Mouse (Mus musculus): ENCODE measurements around the gene Imp4. TPM values are rescaled to one million over a fixed set of nuclear protein-coding genes. Genes with fewer than 3 reads are reported as not detected.
"Not testable (repeated sequence)": the region's sequence is repeated elsewhere in the genome, so short reads cannot be mapped to it uniquely, and the experiment has no call there.

Gene Imp4
- polyA plus RNA-seq, 1 experiment = 2.8 TPM

GRCm38 (mm10) chr1:34432776-34433481 is 6.7 kb upstream of the Imp4 start:
- peaks cover 40% of the 10 kb centered on the region for H3K9me3 ChIP-seq (ENCODE audit: control insufficient read depth, low read length)
- no peaks in the 10 kb centered on the region; the same call in 1 of the 2 replicates for H3K27me3 ChIP-seq (ENCODE audit: control insufficient read depth)
- H3K4me1 ChIP-seq (ENCODE audit: control insufficient read depth) = peaks cover 30% of the 10 kb centered on the region
- peak overlapping the region; percentile 52 for H3K4me3 ChIP-seq (replicated peaks)
- TF ChIP-seq GATA1 (IDR thresholded peaks at IDR 0.05; ENCODE audit: low read length) (no peak), TAL1 (IDR thresholded peaks at IDR 0.05; ENCODE audit: low read length) (no peak)
- peaks cover 5% of the 10 kb centered on the region for H3K36me3 ChIP-seq (ENCODE audit: control insufficient read depth)

- Histone ChIP-seq H3K4me1 (ENCODE audit: control insufficient read depth) (peaks cover 38% of the 10 kb centered on the region), H3K36me3 (ENCODE audit: control insufficient read depth) (peaks cover 5% of the 10 kb centered on the region), H3K9me3 (ENCODE audit: control insufficient read depth, low read length) (peaks cover 32% of the 10 kb centered on the region), H3K4me3 (replicated peaks) (peak overlapping the region; percentile 66), H3K27me3 (ENCODE audit: control insufficient read depth) (no peaks in the 10 kb centered on the region; the same call in 1 of the 2 replicates)
- TF ChIP-seq GATA1 (IDR thresholded peaks at IDR 0.05; ENCODE audit: low read length) (no peak), TAL1 (IDR thresholded peaks at IDR 0.05; ENCODE audit: low read length) (no peak)
These were observed 5.6 kb upstream of the Imp4 start for GRCm38 (mm10) chr1:34433891-34434521.

DNA sequence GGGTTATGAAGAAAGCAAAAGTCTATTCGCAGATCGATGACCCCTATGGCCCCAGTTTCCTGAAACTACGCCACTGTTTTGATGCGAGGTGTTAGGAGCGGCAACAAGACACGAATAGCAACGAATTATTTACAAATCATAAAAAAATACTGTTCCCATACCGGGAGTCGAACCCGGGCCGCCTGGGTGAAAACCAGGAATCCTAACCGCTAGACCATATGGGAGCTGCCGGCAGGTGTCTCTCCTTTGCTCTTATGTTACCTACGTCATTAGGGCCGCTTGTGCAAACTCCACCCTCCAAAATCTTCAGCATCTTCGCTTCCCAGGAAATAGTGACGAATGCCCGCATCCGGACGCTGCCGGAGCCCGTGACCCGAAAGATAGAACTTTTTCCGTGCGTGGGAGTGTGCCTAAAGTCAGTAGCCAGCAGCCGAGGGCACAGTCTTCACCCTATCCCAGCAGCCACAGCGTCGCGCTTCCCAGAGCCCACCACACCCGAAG is 4.9 kb upstream of the Imp4 start:
- TF ChIP-seq TAL1 (IDR thresholded peaks at IDR 0.05; ENCODE audit: low read length) = no peak
- TF ChIP-seq GATA1 (IDR thresholded peaks at IDR 0.05; ENCODE audit: low read length) = no peak
- H3K9me3 ChIP-seq (ENCODE audit: control insufficient read depth, low read length) = peaks cover 28% of the 10 kb centered on the region

GRCm38 (mm10) chr1:34435371-34436120 is 4.1 kb upstream of the Imp4 start:
- H3K4me1 ChIP-seq (ENCODE audit: control insufficient read depth) = peaks cover 47% of the 10 kb centered on the region
- peak overlapping the region; percentile 66 for H3K4me3 ChIP-seq (replicated peaks)
- peaks cover 5% of the 10 kb centered on the region for H3K36me3 ChIP-seq (ENCODE audit: control insufficient read depth)
- no peaks in the 10 kb centered on the region; the same call in 1 of the 2 replicates for H3K27me3 ChIP-seq (ENCODE audit: control insufficient read depth)
- no peak for TF ChIP-seq GATA1 (IDR thresholded peaks at IDR 0.05; ENCODE audit: low read length)
- no peak for TF ChIP-seq TAL1 (IDR thresholded peaks at IDR 0.05; ENCODE audit: low read length)
- H3K9me3 ChIP-seq (ENCODE audit: control insufficient read depth, low read length) = peaks cover 21% of the 10 kb centered on the region

More for the DNA sequence above, 4.9 kb upstream of the Imp4 start:
- Histone ChIP-seq H3K4me3 (replicated peaks) (peak overlapping the region; percentile 66), H3K4me1 (ENCODE audit: control insufficient read depth) (peaks cover 40% of the 10 kb centered on the region), H3K36me3 (ENCODE audit: control insufficient read depth) (peaks cover 5% of the 10 kb centered on the region), H3K27me3 (ENCODE audit: control insufficient read depth) (no peaks in the 10 kb centered on the region; the same call in 1 of the 2 replicates)

DNA sequence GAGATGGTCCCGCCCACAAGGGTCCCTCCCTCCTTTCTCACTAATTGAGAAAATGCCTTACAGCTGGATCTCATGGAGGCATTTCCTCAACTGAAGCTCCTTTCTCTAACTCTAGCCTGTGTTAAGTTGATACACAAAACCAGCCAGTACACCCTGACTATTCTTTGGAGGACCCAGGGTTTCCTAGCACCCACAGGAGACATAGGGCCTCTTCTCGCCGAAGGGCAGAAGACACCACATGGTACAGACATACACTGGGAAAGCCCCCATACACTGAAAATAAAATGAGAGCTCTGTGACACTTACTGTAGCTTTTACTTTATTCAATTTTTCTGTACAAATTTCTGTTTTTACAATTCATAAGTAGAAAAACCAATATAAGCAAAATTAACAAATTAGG is 3.3 kb upstream of the Imp4 start:
- Histone ChIP-seq H3K4me3 (replicated peaks) (no peak overlapping the region), H3K36me3 (ENCODE audit: control insufficient read depth) (peaks cover 7% of the 10 kb centered on the region), H3K27me3 (ENCODE audit: control insufficient read depth) (no peaks in the 10 kb centered on the region; the same call in 1 of the 2 replicates), H3K9me3 (ENCODE audit: control insufficient read depth, low read length) (peaks cover 14% of the 10 kb centered on the region), H3K4me1 (ENCODE audit: control insufficient read depth) (peaks cover 54% of the 10 kb centered on the region)
- TF ChIP-seq TAL1 (IDR thresholded peaks at IDR 0.05; ENCODE audit: low read length) (no peak), GATA1 (IDR thresholded peaks at IDR 0.05; ENCODE audit: low read length) (no peak)

- peaks cover 58% of the 10 kb centered on the region for H3K4me1 ChIP-seq (ENCODE audit: control insufficient read depth)
- H3K36me3 ChIP-seq (ENCODE audit: control insufficient read depth) = peaks cover 14% of the 10 kb centered on the region
- not testable (repeated sequence) for H3K4me3 ChIP-seq (replicated peaks); H3K9me3 ChIP-seq (ENCODE audit: control insufficient read depth, low read length); H3K27me3 ChIP-seq (ENCODE audit: control insufficient read depth)
These were observed 2.3 kb upstream of the Imp4 start for GRCm38 (mm10) chr1:34437366-34437765.

DNA sequence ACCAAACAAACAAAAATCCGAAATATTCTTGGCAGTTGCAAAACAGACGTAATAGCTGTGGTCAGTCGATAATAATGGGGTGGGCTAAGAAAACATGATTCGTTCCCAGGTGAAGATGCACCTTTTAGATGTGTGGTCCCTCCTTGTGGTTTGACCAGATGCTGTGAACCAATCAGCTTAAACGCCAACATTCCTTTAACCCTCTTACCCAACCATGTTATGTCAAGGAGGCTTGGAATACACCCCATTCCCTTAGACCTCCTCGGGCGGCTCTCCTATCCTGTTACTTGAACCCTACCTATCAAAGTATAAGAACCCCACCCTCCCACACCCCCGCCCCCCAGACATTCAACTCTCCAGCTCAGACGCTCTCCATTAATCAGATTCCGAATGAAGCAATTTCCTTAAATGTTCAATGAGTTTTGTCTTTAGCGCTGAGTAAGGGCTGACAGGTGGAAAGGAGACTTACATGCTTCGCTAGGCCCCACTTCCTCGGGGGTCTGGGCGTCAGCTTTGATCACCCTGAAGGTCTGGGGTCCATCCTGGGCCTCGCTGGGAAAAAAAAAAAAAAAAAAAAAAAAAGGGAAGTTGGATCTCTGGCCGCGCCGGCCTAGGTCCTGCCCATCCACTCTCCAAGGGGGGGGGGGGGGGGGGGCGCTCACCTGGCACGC is 1.1 kb upstream of the Imp4 start:
- Histone ChIP-seq H3K27me3 (ENCODE audit: control insufficient read depth) (no peaks in the 10 kb centered on the region), H3K4me1 (ENCODE audit: control insufficient read depth) (peaks cover 50% of the 10 kb centered on the region), H3K36me3 (ENCODE audit: control insufficient read depth) (peaks cover 25% of the 10 kb centered on the region), H3K4me3 (replicated peaks) (peak overlapping the region; percentile 90), H3K9me3 (ENCODE audit: control insufficient read depth, low read length) (no peaks in the 10 kb centered on the region)
- TF ChIP-seq GATA1 (IDR thresholded peaks at IDR 0.05; ENCODE audit: low read length) = no peak
- no peak for TF ChIP-seq TAL1 (IDR thresholded peaks at IDR 0.05; ENCODE audit: low read length)

DNA sequence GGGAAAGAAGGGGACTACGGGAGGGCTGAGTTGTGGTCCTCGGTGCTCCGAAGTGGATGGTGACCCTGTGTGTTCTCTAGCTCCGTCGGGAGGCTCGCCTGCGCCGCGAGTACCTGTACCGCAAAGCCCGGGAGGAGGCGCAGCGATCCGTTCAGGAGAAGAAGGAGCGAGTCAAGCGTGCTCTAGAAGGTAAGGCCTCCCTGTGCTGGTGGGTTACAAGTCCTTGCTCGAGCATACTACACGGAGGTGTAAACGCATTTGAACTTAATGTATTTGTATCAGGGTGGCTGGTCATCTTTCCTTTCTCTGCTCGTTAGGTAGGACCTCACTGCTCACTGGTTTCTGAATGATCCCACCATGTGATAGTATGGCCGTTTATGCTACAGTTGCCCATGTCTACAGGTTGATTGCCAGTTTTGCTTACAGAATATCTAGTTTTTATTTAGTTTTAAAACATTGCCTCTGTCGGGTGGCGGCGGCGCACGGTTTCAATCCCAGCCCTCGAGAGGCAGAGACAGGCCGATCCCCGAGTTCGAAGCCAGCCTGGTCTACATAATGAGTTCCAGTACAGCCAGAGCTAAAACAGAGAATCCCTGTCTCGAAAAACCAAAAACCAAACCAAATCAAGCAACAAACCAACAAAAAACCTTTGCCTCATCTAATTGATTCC is 445 bp downstream of the Imp4 start:
- Histone ChIP-seq H3K4me1 (ENCODE audit: control insufficient read depth) (peaks cover 38% of the 10 kb centered on the region), H3K4me3 (replicated peaks) (peak overlapping the region; percentile 90), H3K9me3 (ENCODE audit: control insufficient read depth, low read length) (no peaks in the 10 kb centered on the region), H3K27me3 (ENCODE audit: control insufficient read depth) (no peaks in the 10 kb centered on the region), H3K36me3 (ENCODE audit: control insufficient read depth) (peaks cover 41% of the 10 kb centered on the region)
- no peak for TF ChIP-seq GATA1 (IDR thresholded peaks at IDR 0.05; ENCODE audit: low read length)
